In genomic region chr11:69395235-69395633, GRCm38 (mm10) we compare ENCODE assay signal across 8 mouse cellular contexts. TPM values are rescaled to one million over a fixed set of nuclear protein-coding genes. Genes with fewer than 3 reads are reported as not detected.
DNase-seq lines count a peak whose midpoint lies in the region; ATAC-seq and TF ChIP-seq lines count a peak whose summit lies in the region.
"Not testable (repeated sequence)": the region's sequence is repeated elsewhere in the genome, so short reads cannot be mapped to it uniquely, and the experiment has no call there.

Gene Naa38, plus strand, starts transcription at chr11:69395487.
Gene Cyb5d1, minus strand, starts transcription at chr11:69395631.

- H3K4me1 ChIP-seq in ES-E14 (ENCODE audit: control insufficient read depth in 2 of 2, insufficient read depth in 2 of 2, low read length in 2 of 2, poor library complexity in 1 of 2): not testable (repeated sequence)
- H3K4me1 ChIP-seq in hindbrain, embryonic 10.5 days (replicated peaks): peaks cover 52% of the 10 kb centered on the region
- H3K4me1 ChIP-seq in lung, postnatal 0 days (ENCODE audit: insufficient read depth, low read depth, low read length): peaks cover 10% of the 10 kb centered on the region

- TF ChIP-seq EP300 in lung, postnatal 0 days (IDR thresholded peaks at IDR 0.05): not testable (repeated sequence)

- H3K27me3 ChIP-seq in hindbrain, embryonic 10.5 days (ENCODE audit: insufficient read depth, poor library complexity, severe bottlenecking): peaks cover 19% of the 10 kb centered on the region
- H3K27me3 ChIP-seq in lung, postnatal 0 days (replicated peaks; ENCODE audit: insufficient read depth, low read length): not testable (repeated sequence)

- ATAC-seq in lung, postnatal 0 days: peak; percentile 81

- in situ Hi-C loops in ES-E14 (cut with MboI; ENCODE audit: low sequenced_read_pairs in 2 of 2, unreplicated experiment in 2 of 2): not testable (repeated sequence)

- DNase-seq in ES-E14 (ENCODE audit: low read depth, low spot score); thymus, postnatal 0 days (ENCODE audit: low spot score): not testable (repeated sequence)
- peak; percentile 93 for DNase-seq in cerebellum, adult 8-10 months
- peak; percentile 86 to 94 for DNase-seq in frontal cortex, adult 2 months (ENCODE audit: extremely low spot score in 1 of 2, low spot score in 1 of 2)
- peak; percentile 85 for DNase-seq in hindbrain, embryonic 10.5 days (ENCODE audit: low spot score)
- peak; percentile 83 to 86 for DNase-seq in layer of hippocampus, postnatal 10 days (ENCODE audit: low spot score in 2 of 2)
- peak; percentile 96 for DNase-seq in lung, postnatal 0 days (ENCODE audit: low spot score)
- DNase-seq in ovary, postnatal 10 days (ENCODE audit: low spot score): peak; percentile 72

- not testable (repeated sequence) for TF ChIP-seq CTCF in lung, postnatal 0 days (IDR thresholded peaks at IDR 0.05)

- H3K9me3 ChIP-seq in ES-E14 (ENCODE audit: control insufficient read depth, insufficient read depth, low read depth, low read length); hindbrain, embryonic 10.5 days; lung, postnatal 0 days (ENCODE audit: low read length): not testable (repeated sequence)

- H3K27ac ChIP-seq in ES-E14 (ENCODE audit: insufficient read depth, low read depth, low read length, poor library complexity, severe bottlenecking): peak within 1 kb of the TSS; percentile 89
- H3K27ac ChIP-seq in hindbrain, embryonic 10.5 days: peak within 1 kb of the TSS; percentile 99
- H3K27ac ChIP-seq in lung, postnatal 0 days (ENCODE audit: low read length): peak within 1 kb of the TSS; percentile 94

- WGBS in hindbrain, embryonic 10.5 days: under 1% methylated on average over 24 of the region's 24 CpGs
- 1% methylated on average over 17 of the region's 24 CpGs for WGBS in lung, postnatal 0 days

- peak within 1 kb of the TSS; percentile 76 for H3K4me2 ChIP-seq in lung, postnatal 0 days (replicated peaks; ENCODE audit: low read depth, low read length)

- peak within 1 kb of the TSS; percentile 80 to 91 for H3K4me3 ChIP-seq in ES-E14 (ENCODE audit: insufficient read depth in 1 of 2, low read depth in 1 of 2, low read length in 2 of 2, poor library complexity in 1 of 2, severe bottlenecking in 1 of 2)
- peak within 1 kb of the TSS; percentile 77 for H3K4me3 ChIP-seq in hindbrain, embryonic 10.5 days
- peak within 1 kb of the TSS; percentile 63 for H3K4me3 ChIP-seq in lung, postnatal 0 days (ENCODE audit: low read depth, low read length)

- not testable (repeated sequence) for H3K36me3 ChIP-seq in ES-E14 (ENCODE audit: control insufficient read depth, insufficient read depth, low read length, poor library complexity, severe bottlenecking); lung, postnatal 0 days (ENCODE audit: insufficient read depth, low read length)
- H3K36me3 ChIP-seq in hindbrain, embryonic 10.5 days: peaks cover 24% of the 10 kb centered on the region

- H3K9ac ChIP-seq in ES-E14 (ENCODE audit: insufficient read depth, low read depth, low read length, poor library complexity, severe bottlenecking): peak within 1 kb of the TSS; percentile 97
- peak within 1 kb of the TSS; percentile 84 for H3K9ac ChIP-seq in lung, postnatal 0 days (replicated peaks; ENCODE audit: low read depth)

RNA-seq across cellular contexts. Expression of gene Naa38, which starts in this region (rescaled TPM):
- total RNA-seq in ES-E14 (2012; rRNA removed): 191 and 202 TPM in 2 replicates
- 179 and 182 TPM in 2 replicates for polyA plus RNA-seq in frontal cortex, adult 2 months (2012; rRNA removed)
- polyA plus RNA-seq in hindbrain, embryonic 10.5 days (2016; fragmentation: Nextera tagmentation; extraction: Ambion mirVana): 148 and 159 TPM in 2 replicates
- 10 to 100 TPM; 84.1 to 95.1 TPM for total RNA-seq in layer of hippocampus, postnatal 10 days (2021)
- polyA plus RNA-seq in lung, postnatal 0 days (2015; fragmentation: Nextera tagmentation; extraction: Ambion mirVana): 126 and 142 TPM in 2 replicates
- polyA plus RNA-seq in thymus, postnatal 0 days (2015; fragmentation: Nextera tagmentation; extraction: Ambion mirVana): 194 and 211 TPM in 2 replicates

RNA-seq across cellular contexts. Expression of gene Cyb5d1, which starts in this region (rescaled TPM):
- 18.8 and 29.0 TPM in 2 replicates for total RNA-seq in ES-E14 (2012; rRNA removed)
- polyA plus RNA-seq in frontal cortex, adult 2 months (2012; rRNA removed): 34.2 and 35.7 TPM in 2 replicates
- polyA plus RNA-seq in hindbrain, embryonic 10.5 days (2016; fragmentation: Nextera tagmentation; extraction: Ambion mirVana): 47.2 and 51.7 TPM in 2 replicates
- 10 to 100 TPM; 28.4 to 40.6 TPM for total RNA-seq in layer of hippocampus, postnatal 10 days (2021)
- 16.3 and 16.5 TPM in 2 replicates for polyA plus RNA-seq in lung, postnatal 0 days (2015; fragmentation: Nextera tagmentation; extraction: Ambion mirVana)
- 25.9 and 28.3 TPM in 2 replicates for polyA plus RNA-seq in thymus, postnatal 0 days (2015; fragmentation: Nextera tagmentation; extraction: Ambion mirVana)
